Mouse (Mus musculus): ENCODE measurements at regions not wholly inside any gene's neighbourhood (a gene's known extent, or its start where the extent isn't known, plus 50 kb on each side); places are given as distances from the start of the nearest gene placed in this dataset.

DNA sequence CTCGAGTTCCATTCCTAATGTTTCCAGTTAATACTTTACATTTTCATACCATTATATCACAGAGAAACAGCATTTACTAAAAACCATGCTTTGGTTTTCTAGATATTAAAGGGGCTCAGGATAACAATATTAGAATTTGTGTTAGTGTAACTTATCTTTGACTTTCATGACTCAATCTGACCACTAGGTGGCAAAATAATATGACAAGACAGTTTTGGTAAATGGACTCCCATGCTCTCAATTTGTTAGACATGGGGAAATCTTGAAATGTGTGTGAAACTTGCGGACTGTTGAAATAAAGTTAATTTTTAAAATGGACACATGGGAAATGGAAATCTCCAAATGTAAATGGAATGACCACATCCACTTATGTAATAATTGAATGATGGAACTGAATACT, 214.8 kb downstream of the Dmac1 start:
- TF ChIP-seq EP300 (IDR thresholded peaks at IDR 0.05; ENCODE audit: low read depth): no peak
- peak; percentile 59 for TF ChIP-seq CTCF (IDR thresholded peaks at IDR 0.05; ENCODE audit: low read depth)

Data from heart, postnatal 0 days (tissue).